Comparison of ENCODE assay signal across 8 mouse cellular contexts in genomic region chr13:41605099-41606010, GRCm38 (mm10). TPM values are rescaled to one million over a fixed set of nuclear protein-coding genes. Genes with fewer than 3 reads are reported as not detected.
DNase-seq lines count a peak whose midpoint lies in the region; ATAC-seq lines count a peak whose summit lies in the region.

Tmem170b (plus strand) TSS chr13:41605907.

- ATAC-seq in megakaryocyte progenitor cell, adult 5-6 weeks (replicated peaks; ENCODE audit: poor library complexity) = peak; percentile 90

- DNase-seq in adipocyte (ENCODE audit: low spot score) = peak; percentile 93
- peak; percentile 99 for DNase-seq in embryo, embryonic 10 days (ENCODE audit: low spot score)
- DNase-seq in gastrocnemius, postnatal 10 days = peak; percentile 97
- peak; percentile 97 for DNase-seq in induced T-regulatory cell, adult 2 months (ENCODE audit: low read depth)
- peak; percentile 97 for DNase-seq in left cerebral cortex, adult 9 months (ENCODE audit: low spot score in 2 of 2)
- peak; percentile 95 for DNase-seq in right cerebral cortex, postnatal 14 days
- DNase-seq in urinary bladder, postnatal 36 days (ENCODE audit: low spot score in 2 of 2) = peak; percentile 93 to 96

RNA-seq across cellular contexts. Expression of gene Tmem170b, which starts in this region (rescaled TPM):
- 10 to 100 TPM; 21.6 to 24.5 TPM for total RNA-seq in gastrocnemius, postnatal 10 days (2021)
- 27.3 and 31.5 TPM in 2 replicates for total RNA-seq in megakaryocyte progenitor cell, adult 5-6 weeks (2015)
- 18.9 and 22.4 TPM in 2 replicates for total RNA-seq in megakaryocyte progenitor cell, adult 5-6 weeks (2017)

Comparison
In these comparisons a context has a peak if more than half of its experiments do, and no peak if none do; other contexts are left out.
1. Peak in every context shown above with its lines: DNase-seq and ATAC-seq.